Mouse (Mus musculus): Measurements from ENCODE around the gene Efcc1. TPM values are rescaled to one million over a fixed set of nuclear protein-coding genes. Genes with fewer than 3 reads are reported as not detected.

The Efcc1 gene
- polyA plus RNA-seq (2014; fragmentation: Nextera tagmentation; extraction: Ambion mirVana): 6.1 and 8.0 TPM in 2 replicates

DNA sequence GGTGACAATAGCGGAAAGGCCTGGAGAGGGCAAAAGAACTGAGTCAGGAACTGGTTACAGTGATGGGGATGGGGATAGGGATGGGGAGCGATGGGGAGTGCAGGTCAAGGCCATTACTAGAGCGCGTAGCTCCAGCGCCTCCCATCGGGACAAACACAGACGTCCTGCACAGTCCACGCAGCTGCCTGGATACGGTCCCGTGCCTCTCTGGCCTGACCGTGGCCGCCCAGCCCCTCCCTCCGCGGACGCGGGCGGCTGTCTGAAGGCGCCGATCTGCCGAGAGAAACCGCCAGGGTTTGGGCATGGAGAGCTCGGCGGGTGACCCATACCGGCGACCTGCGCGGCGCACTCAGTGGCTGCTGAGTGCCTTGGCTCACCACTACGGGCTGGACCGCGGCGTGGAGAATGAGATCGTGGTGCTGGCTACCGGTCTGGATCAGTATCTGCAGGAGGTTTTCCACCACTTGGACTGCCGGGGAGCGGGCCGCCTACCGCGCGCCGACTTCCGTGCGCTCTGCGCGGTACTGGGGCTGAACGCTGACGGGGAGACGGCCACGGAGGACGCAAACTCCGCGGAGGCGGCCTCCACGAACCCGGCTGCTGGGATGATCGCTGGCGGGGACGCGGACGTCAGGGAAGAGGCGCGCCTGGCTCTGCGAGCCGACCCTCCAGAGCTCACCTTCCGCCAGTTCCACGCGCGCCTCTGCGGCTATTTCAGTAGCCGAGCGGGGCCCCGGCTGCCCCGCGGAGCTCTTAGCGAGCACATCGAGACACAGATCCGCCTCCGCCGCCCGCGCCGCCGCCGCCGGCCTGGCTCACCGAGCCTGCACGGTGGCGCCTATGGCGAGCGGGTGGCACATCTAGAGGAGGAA is at the start of gene Efcc1:
Gene Efcc1, plus strand, starts transcription at position 279 of the 872 bp plus-strand sequence.
- H3K4me2 ChIP-seq (replicated peaks): peak within 1 kb of the TSS; percentile 83
- peaks cover 21% of the 10 kb centered on the region for H3K27me3 ChIP-seq (ENCODE audit: control insufficient read depth, insufficient read depth, low read length)
- H3K9ac ChIP-seq: peak within 1 kb of the TSS; percentile 85
- H3K27ac ChIP-seq: peak within 1 kb of the TSS; percentile 86
- H3K9me3 ChIP-seq (ENCODE audit: control insufficient read depth, low read length): no peaks in the 10 kb centered on the region
- ATAC-seq (ENCODE audit: low FRiP score) (peak; percentile 85), DNase-seq (ENCODE audit: low spot score) (peak; percentile 67)
- peaks cover 22% of the 10 kb centered on the region; the same call in 1 of the 2 replicates for H3K4me1 ChIP-seq (replicated peaks; ENCODE audit: control insufficient read depth, insufficient read depth, low read length)
- peak within 1 kb of the TSS; percentile 73 for H3K4me3 ChIP-seq (replicated peaks; ENCODE audit: low read length)
- under 1% methylated on average over 86 of the region's 90 CpGs for WGBS
- no peaks in the 10 kb centered on the region for H3K36me3 ChIP-seq (replicated peaks; ENCODE audit: control insufficient read depth, insufficient read depth)

DNA sequence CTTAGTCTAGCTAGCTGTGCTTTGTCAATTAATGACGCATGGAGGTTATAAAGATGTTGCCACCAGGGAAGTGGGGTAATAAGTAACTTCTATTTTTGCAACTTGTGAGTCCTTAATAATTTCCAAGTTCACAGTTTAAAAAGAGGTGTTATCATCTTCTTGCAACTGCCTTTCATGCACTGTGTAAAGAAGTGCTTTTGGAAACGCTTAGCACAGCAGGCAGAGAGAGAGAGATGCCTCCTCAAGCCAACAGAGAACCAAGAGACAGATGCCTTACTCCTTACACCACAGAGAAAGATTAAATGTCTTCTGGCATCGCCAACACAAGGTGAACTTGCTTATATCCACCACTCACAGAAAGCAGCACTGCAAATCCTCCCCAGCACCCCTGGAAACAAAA is 34.7 kb upstream of the Efcc1 start:
- no peaks in the 10 kb centered on the region for H3K9me3 ChIP-seq (ENCODE audit: control insufficient read depth, low read length)
- no peak for ATAC-seq (ENCODE audit: low FRiP score)
- H3K27ac ChIP-seq: no peak overlapping the region
- no peak overlapping the region for H3K4me2 ChIP-seq (replicated peaks)
- 90% methylated on average over 3 of the region's 3 CpGs for WGBS
- H3K4me1 ChIP-seq (replicated peaks; ENCODE audit: control insufficient read depth, insufficient read depth, low read length): no peaks in the 10 kb centered on the region
- no peak for DNase-seq (ENCODE audit: low spot score)
- no peaks in the 10 kb centered on the region for H3K27me3 ChIP-seq (ENCODE audit: control insufficient read depth, insufficient read depth, low read length)
- H3K4me3 ChIP-seq (replicated peaks; ENCODE audit: low read length): no peak overlapping the region
- no peaks in the 10 kb centered on the region for H3K36me3 ChIP-seq (replicated peaks; ENCODE audit: control insufficient read depth, insufficient read depth)
- H3K9ac ChIP-seq: no peak overlapping the region

DNA sequence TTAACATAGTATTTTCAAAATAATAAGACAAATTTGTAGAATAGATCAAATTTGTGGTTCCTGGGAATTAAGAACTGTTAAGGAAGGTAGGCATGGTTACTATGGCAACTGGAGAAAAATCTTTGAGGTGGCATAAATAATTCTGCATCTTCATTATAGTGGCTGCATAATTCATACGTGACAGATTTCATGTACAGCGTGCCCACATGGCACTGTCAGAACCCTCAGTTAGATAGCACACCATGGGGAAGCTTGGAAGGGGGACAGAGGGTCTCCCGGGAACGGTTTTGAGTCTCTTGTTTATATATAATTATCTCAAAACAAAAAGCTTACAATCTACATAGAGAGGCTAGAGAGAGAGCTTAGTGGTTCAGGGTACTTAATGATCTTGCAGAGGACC is 34.1 kb upstream of the Efcc1 start:
- Histone ChIP-seq H3K4me1 (replicated peaks; ENCODE audit: control insufficient read depth, insufficient read depth, low read length) (no peaks in the 10 kb centered on the region), H3K4me2 (replicated peaks) (no peak overlapping the region), H3K27me3 (ENCODE audit: control insufficient read depth, insufficient read depth, low read length) (no peaks in the 10 kb centered on the region), H3K27ac (no peak overlapping the region), H3K36me3 (replicated peaks; ENCODE audit: control insufficient read depth, insufficient read depth) (no peaks in the 10 kb centered on the region), H3K9ac (no peak overlapping the region), H3K4me3 (replicated peaks; ENCODE audit: low read length) (no peak overlapping the region), H3K9me3 (ENCODE audit: control insufficient read depth, low read length) (no peaks in the 10 kb centered on the region)
- WGBS: 92% methylated on average over 4 of the region's 4 CpGs
- ATAC-seq (ENCODE audit: low FRiP score) (no peak), DNase-seq (ENCODE audit: low spot score) (no peak)

DNA sequence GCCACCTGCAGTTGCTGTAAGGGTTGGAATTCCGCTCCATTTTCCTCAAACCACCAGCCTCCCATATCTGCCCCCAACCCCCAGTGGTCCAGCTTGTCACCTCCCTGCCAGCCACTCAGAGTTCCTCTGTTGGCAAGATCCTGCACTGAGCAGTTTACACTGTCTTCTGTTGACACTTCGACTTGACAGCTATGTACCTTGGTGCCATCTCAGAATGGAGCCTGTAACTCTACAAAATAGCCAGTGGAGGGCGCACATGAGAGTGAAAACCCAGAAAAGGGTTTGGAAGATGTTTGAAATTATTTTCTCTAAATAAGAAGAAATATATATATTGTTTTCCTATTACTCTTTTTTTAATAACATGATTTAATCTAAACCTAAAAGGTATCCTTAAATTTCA is 24.4 kb upstream of the Efcc1 start:
- Histone ChIP-seq H3K36me3 (replicated peaks; ENCODE audit: control insufficient read depth, insufficient read depth) (no peaks in the 10 kb centered on the region), H3K27ac (no peak overlapping the region), H3K9ac (no peak overlapping the region), H3K4me2 (replicated peaks) (no peak overlapping the region), H3K4me1 (replicated peaks; ENCODE audit: control insufficient read depth, insufficient read depth, low read length) (no peaks in the 10 kb centered on the region), H3K9me3 (ENCODE audit: control insufficient read depth, low read length) (no peaks in the 10 kb centered on the region), H3K4me3 (replicated peaks; ENCODE audit: low read length) (no peak overlapping the region), H3K27me3 (ENCODE audit: control insufficient read depth, insufficient read depth, low read length) (no peaks in the 10 kb centered on the region)
- ATAC-seq (ENCODE audit: low FRiP score): no peak
- DNase-seq (ENCODE audit: low spot score): no peak
- WGBS: 42% methylated on average over 3 of the region's 3 CpGs

DNA sequence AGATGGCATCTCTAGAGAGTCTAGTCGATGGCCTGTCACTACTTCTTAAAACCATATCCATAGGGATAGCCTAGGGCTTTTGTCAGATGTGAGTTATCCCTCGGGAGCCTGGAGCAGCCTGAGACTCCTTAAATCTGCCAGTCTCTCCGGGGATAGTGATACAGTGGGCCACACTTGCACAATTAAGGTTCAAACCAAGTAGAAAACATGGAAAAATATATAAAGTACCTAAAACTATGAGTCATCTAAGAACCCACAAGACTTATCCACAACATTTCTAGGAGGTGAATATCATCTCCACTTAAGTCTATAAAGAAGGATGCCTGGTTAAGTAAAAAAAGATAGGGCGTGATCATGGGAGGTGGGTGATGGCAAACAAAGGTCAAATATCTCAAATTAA is 18.4 kb upstream of the Efcc1 start:
- H3K9ac ChIP-seq: no peak overlapping the region
- no peaks in the 10 kb centered on the region for H3K27me3 ChIP-seq (ENCODE audit: control insufficient read depth, insufficient read depth, low read length)
- DNase-seq (ENCODE audit: low spot score): no peak
- 92% methylated on average over 4 of the region's 4 CpGs for whole genome bisulfite sequencing
- H3K4me1 ChIP-seq (replicated peaks; ENCODE audit: control insufficient read depth, insufficient read depth, low read length): no peaks in the 10 kb centered on the region
- H3K9me3 ChIP-seq (ENCODE audit: control insufficient read depth, low read length): no peaks in the 10 kb centered on the region
- no peak overlapping the region for H3K27ac ChIP-seq
- ATAC-seq (ENCODE audit: low FRiP score): no peak
- H3K36me3 ChIP-seq (replicated peaks; ENCODE audit: control insufficient read depth, insufficient read depth): no peaks in the 10 kb centered on the region
- no peak overlapping the region for H3K4me3 ChIP-seq (replicated peaks; ENCODE audit: low read length)
- H3K4me2 ChIP-seq (replicated peaks): no peak overlapping the region

DNA sequence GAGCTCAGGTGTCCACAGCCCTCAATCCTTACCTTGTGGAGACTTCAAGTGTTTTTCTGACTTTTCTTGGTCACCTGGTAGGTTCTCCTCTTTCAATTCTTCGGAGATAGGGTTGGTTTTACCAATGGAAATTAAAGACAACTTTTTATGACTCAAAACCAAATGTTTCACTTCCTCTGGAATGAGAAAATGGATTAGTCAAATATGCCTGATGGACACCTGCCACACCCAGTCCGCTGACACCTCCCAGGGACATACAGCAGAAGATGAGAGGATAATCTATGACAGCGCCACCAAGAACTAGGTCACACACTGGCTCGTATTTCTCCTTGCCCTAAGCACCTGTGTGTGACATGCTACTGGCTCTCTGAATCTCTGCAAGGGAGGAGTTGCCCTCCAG is 16.6 kb upstream of the Efcc1 start:
- Histone ChIP-seq H3K4me1 (replicated peaks; ENCODE audit: control insufficient read depth, insufficient read depth, low read length) (no peaks in the 10 kb centered on the region), H3K9me3 (ENCODE audit: control insufficient read depth, low read length) (no peaks in the 10 kb centered on the region), H3K4me3 (replicated peaks; ENCODE audit: low read length) (no peak overlapping the region), H3K4me2 (replicated peaks) (no peak overlapping the region), H3K27ac (no peak overlapping the region), H3K27me3 (ENCODE audit: control insufficient read depth, insufficient read depth, low read length) (no peaks in the 10 kb centered on the region), H3K36me3 (replicated peaks; ENCODE audit: control insufficient read depth, insufficient read depth) (no peaks in the 10 kb centered on the region), H3K9ac (no peak overlapping the region)
- ATAC-seq (ENCODE audit: low FRiP score) (no peak), DNase-seq (ENCODE audit: low spot score) (no peak)
- 91% methylated on average over 4 of the region's 4 CpGs for WGBS

DNA sequence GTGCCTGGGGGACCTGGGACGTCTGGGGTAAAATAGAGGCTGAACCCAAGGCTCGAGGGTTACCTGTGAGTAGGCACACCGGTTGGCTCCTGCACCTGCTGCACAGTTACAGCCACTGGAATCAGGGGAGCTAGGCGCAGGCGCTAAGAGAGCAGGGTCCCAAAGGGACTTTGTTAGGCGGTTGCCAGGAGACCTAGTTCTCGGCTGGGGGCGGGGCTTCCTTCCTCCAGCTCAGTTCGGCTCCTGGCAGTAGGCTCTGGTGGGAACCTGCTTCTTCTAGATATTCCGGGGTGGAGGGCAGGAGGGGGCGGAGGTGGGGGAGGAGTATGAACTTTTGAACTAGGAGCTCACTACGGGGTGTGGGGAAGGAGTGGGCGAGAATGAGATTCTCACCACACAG is 8.0 kb upstream of the Efcc1 start:
- ATAC-seq (ENCODE audit: low FRiP score): peak; percentile 46; the same call in 1 of the 2 replicates
- Histone ChIP-seq H3K27me3 (ENCODE audit: control insufficient read depth, insufficient read depth, low read length) (no peaks in the 10 kb centered on the region), H3K4me1 (replicated peaks; ENCODE audit: control insufficient read depth, insufficient read depth, low read length) (peaks cover 6% of the 10 kb centered on the region), H3K27ac (no peak overlapping the region), H3K4me2 (replicated peaks) (peak overlapping the region; percentile 27), H3K9me3 (ENCODE audit: control insufficient read depth, low read length) (no peaks in the 10 kb centered on the region), H3K36me3 (replicated peaks; ENCODE audit: control insufficient read depth, insufficient read depth) (no peaks in the 10 kb centered on the region), H3K9ac (no peak overlapping the region), H3K4me3 (replicated peaks; ENCODE audit: low read length) (no peak overlapping the region)
- DNase-seq (ENCODE audit: low spot score): peak; percentile 64
- 2% methylated on average over 13 of the region's 13 CpGs for WGBS

DNA sequence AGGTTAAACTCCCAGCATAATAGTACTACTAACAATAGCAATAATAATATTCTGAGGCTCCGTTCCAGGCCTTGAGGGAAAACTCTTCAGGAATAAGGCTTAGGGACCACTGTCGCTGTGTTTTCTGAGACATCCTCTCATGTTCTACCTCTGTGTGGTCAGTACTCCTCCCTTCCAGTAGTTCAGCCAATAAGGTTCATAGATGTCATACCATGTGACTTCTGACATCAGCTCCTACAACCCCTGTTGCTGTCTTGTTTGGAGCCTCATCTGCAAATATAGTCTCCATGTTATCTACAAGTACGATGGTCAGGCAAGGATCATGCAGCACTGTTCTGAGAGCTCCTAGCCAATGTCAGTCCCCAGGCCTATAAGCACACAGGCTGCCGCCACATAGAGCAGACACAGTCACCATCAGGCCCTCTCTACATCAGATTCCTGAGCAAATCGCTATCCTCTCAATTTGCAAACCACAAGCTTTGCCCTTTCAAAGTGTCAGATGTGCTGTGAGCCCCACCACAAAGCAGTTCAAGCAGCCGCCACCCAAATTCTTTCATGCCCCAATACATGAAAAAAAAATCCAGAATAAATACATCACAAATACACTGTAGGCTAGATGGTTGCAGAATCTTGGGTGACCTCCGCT is 5.3 kb upstream of the Efcc1 start:
- ATAC-seq (ENCODE audit: low FRiP score) (no peak), DNase-seq (ENCODE audit: low spot score) (no peak)
- no peak overlapping the region for H3K4me2 ChIP-seq (replicated peaks)
- H3K27me3 ChIP-seq (ENCODE audit: control insufficient read depth, insufficient read depth, low read length): no peaks in the 10 kb centered on the region
- WGBS: 62% methylated on average over 7 of the region's 7 CpGs
- no peak overlapping the region for H3K9ac ChIP-seq
- peak overlapping the region; percentile 27 for H3K27ac ChIP-seq
- no peaks in the 10 kb centered on the region for H3K9me3 ChIP-seq (ENCODE audit: control insufficient read depth, low read length)
- H3K4me1 ChIP-seq (replicated peaks; ENCODE audit: control insufficient read depth, insufficient read depth, low read length): peaks cover 6% of the 10 kb centered on the region
- H3K4me3 ChIP-seq (replicated peaks; ENCODE audit: low read length): no peak overlapping the region
- no peaks in the 10 kb centered on the region for H3K36me3 ChIP-seq (replicated peaks; ENCODE audit: control insufficient read depth, insufficient read depth)

DNA sequence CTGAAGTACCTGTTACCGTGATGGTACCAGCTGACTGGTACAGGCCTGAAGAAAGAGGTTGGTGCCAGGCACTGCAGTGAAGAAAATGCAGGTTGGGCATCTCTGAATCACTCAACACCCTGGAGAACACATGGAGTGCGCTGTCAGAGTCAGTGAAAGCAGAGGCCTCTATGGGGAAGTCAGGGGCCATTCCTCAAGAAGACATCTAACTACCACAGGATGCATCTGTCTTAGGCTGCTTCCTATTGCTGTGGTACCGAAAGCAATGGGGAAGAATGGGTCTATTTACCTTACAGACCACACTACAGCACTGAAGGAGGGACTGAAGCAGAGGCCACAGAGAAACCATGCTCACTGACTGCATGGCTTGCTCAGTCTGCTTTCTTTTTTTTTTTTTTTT is 2.6 kb upstream of the Efcc1 start:
- no peaks in the 10 kb centered on the region for H3K9me3 ChIP-seq (ENCODE audit: control insufficient read depth, low read length)
- H3K27ac ChIP-seq: no peak overlapping the region
- ATAC-seq (ENCODE audit: low FRiP score) (no peak), DNase-seq (ENCODE audit: low spot score) (no peak)
- no peak overlapping the region for H3K4me2 ChIP-seq (replicated peaks)
- peaks cover 17% of the 10 kb centered on the region; the same call in 1 of the 2 replicates for H3K4me1 ChIP-seq (replicated peaks; ENCODE audit: control insufficient read depth, insufficient read depth, low read length)
- H3K9ac ChIP-seq: no peak overlapping the region
- no peaks in the 10 kb centered on the region for H3K36me3 ChIP-seq (replicated peaks; ENCODE audit: control insufficient read depth, insufficient read depth)
- no peak overlapping the region for H3K4me3 ChIP-seq (replicated peaks; ENCODE audit: low read length)
- H3K27me3 ChIP-seq (ENCODE audit: control insufficient read depth, insufficient read depth, low read length): peaks cover 11% of the 10 kb centered on the region
- 68% methylated on average over 3 of the region's 3 CpGs for WGBS

Measured in hindbrain, embryonic 14.5 days (tissue).